Mouse (Mus musculus) inflammation-experienced regulatory T-cells, adult 6 months (primary cell): Measurements from ENCODE around the gene S1pr3. TPM values are rescaled to one million over a fixed set of nuclear protein-coding genes. Genes with fewer than 3 reads are reported as not detected.

ENCODE experiments used
- ATAC-seq: one replicate; pipeline ENCODE4 v1.8.0; 2017
- polyA plus RNA-seq, 3 experiments: library from polyadenylated mRNA; unstranded; fragments of 100-300 nt; shearing (Covaris generic); gene quantifications; one replicate each; pipeline ENCODE4 v1.2.1; 2017

Gene S1pr3
- polyA plus RNA-seq, 3 experiments from 2014 or later = 0.24 TPM; not detected in 2

DNA sequence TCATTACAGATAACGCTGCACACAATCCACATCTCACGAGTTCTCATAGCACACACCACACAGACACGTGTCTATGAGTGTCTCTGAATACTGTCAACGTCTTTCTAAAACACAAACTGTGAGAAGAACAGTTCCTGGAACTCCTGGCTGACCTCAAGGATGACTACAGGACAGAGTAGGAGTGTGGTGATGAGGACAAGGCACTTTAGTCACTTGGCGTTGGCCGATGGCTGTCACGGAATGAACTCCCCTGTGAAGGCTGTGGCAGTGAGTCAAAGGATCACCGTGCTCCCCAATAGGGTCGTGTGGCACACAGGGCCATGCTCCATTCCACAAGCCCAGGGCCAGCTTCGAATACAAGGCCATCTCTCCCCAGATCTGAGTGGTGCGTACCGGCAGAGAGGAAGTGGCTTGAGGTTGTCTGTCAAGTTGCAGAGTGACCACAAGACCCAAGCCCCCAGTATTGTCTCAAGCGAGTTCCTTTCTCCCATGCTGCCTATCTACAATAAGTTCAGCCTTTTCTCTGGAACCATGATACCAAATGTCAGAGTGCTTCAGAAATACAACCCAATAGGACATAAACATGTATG lies 2.6 kb upstream of the S1pr3 start:
- ATAC-seq = no peak

DNA sequence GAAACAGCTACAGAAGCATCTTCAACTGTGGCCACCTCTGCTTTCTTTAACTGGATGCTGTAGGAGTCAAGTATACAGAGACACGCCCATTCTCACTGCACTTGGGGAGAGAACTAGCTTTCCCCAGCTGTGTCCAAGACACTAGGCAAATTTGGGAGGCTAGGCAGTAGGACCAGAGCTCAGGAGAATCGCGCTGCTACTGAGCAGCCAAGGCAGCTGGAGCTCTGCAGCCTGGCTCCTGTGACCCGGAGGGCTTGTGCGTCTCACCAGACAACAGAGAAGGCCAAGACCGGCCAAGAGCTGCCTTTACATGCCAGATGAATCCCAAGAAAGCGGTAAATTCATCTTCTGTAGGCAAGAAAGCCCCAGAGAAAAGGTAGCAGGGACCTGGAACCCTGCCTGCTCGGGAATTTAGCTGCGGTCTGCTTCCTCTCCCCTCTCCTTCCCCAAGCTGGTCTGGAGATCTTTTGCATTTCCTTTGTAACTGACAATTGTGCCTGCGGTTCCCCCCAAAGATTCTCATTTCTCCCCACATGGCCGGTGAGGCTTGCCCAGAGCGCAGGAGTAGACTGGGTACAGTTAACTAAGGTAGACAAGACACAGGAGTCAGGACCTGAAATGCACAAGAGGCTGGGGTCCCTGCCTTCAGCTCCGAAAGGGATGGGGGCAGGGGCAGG lies 760 bp upstream of the S1pr3 start:
- no peak for ATAC-seq

DNA sequence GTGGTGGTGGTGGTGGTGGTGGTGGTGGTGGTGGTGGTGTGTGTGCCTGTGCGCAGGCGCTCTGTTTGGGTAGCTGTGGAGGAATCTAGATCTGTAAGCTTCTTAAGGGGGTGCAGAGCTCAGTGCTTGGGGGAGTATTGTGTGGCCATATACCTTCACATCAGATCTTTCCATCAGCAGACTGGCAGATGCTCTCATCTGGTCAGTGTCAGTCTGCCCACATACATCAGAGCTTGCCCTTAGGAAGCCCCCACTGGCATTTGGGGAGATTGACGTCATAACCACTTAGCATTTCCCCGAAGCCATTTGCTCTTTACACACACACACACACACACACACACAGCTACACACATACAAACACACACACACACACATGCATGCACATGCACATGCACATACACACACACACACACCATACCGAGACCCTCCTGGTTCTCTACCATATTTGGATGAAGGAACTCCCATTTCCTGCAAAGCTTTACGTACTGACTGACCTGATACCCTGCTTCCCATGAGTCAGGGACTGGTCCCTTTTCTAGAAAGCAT lies 1.6 kb downstream of the S1pr3 start:
- ATAC-seq = no peak

DNA sequence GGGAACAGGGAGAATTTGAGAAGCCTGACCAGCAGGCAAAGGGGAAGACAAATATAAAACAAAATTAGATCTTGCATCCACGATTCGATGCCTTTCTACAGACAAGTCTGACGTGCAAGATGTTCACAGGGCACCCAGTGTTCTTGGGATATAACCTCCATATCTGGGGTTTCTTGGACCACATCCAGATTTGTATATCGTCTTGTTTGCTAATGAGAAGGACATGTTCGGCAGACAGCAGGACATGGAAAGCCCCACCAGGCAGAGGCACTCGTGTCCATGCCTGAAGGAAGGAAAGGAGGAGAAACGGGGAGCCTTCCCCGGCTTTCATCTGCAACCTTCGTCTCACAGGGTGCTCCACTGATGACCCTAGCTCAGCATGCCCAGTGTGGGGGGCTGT lies 2.8 kb downstream of the S1pr3 start:
- no peak for ATAC-seq

- ATAC-seq = no peak
Measured at GRCm38 (mm10) chr13:51411696-51412430, 3.4 kb downstream of the S1pr3 start.

- ATAC-seq = no peak
Measured at GRCm38 (mm10) chr13:51413461-51413860, 5.0 kb downstream of the S1pr3 start.

DNA sequence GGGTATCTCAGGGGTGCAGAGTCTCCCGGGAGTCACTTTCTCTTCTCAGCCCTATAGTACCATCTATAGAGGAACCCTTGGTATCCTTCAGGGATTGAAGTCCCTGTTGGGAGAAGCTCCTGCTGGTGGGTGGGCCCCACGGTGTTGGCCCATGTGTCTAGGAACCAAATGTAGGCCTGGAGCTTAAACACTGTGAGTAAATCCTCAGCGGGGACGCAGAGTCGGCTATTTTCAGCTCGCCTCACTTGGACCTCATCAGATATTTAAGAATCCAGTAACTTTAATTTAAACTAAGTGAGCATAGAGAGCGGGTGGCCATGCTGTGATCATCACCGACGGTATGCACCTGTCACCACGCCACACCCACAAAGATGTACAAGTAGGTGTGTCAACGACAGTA lies 8.3 kb downstream of the S1pr3 start:
- no peak for ATAC-seq

GRCm38 (mm10) chr13:51417796-51418195 lies 9.4 kb downstream of the S1pr3 start:
- ATAC-seq = no peak

DNA sequence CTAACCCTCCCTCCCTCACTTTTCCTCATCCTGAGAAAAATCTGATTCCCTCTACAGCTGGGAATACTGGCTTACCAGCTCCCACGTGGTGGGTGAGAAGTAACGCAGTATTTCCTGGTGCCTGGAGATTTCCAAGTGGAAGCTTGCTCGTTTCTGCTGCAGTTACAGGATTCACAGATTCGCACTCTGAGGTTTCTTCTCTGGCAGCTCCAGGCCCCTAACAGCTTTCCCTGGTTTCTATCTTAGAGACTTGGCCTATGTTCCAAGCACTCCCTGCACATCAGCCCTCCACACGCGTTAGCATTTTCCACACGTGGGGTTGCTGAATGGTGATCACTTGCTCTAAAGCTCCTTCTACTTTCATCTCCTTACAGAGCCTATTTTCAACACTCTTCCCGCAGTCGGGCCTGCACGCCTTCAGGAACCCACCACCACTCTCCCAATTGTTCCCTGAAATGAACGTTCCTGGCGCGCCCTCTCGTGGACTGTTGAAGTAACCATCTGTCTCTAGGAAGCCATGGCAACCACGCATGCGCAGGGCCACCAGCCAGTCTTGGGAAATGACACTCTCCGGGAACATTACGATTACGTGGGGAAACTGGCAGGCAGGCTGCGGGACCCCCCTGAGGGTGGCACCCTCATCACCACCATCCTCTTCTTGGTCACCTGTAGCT lies 10.0 kb downstream of the S1pr3 start:
- ATAC-seq = peak; percentile 64

- ATAC-seq = no peak
Measured at GRCm38 (mm10) chr13:51418942-51419451, 10.6 kb downstream of the S1pr3 start.

DNA sequence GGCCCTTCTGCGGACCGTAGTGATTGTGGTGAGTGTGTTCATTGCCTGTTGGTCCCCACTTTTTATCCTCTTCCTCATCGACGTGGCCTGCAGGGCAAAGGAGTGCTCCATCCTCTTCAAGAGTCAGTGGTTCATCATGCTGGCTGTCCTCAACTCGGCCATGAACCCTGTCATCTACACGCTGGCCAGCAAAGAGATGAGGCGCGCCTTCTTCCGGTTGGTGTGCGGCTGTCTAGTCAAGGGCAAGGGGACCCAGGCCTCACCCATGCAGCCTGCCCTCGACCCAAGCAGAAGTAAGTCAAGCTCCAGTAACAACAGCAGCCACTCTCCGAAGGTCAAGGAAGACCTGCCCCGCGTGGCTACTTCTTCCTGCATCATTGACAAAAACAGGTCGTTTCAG lies 11.1 kb downstream of the S1pr3 start:
- no peak for ATAC-seq

DNA sequence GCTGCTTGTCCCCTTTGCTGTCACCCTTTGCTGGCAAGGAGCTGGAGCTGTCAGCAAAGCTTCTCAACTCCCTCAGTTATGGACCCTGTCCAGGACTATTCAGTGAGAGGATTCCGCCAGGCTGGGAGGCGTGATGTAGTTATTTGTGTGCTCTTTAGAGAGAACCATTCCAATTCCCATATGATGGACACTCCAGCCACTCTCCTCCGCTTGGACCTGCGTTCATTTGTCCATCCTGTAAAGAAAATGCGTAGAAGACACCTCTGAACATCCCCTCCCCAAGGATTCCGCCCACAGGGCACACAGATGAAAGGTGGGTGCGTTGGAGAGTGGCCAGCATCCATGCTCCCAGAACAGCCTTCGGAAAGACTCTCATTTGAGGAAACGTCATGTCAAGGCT lies 12.4 kb downstream of the S1pr3 start:
- ATAC-seq = no peak

DNA sequence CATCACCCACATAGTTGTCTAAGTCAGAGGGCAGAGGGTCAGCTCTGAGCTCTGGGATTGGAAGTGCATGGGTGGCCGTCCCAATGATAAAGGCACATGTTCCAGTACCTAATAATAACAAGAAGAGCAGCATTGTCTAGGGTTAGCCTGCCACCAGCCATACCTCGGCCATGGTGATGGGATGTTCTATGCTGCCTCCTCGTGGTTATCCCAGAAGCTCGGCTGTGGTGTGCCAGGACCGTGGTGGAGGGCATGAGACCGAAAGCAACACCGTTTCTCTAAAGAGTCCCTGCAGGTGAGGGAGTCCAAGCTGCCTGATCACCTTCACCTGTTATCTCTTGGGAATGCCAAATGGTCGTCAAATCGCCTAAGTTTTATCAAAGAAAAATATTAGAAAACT lies 15.2 kb downstream of the S1pr3 start:
- ATAC-seq = no peak

- ATAC-seq = no peak
Measured at GRCm38 (mm10) chr13:51424647-51425046, 16.2 kb downstream of the S1pr3 start.

GRCm38 (mm10) chr13:51425662-51426443 lies 17.4 kb downstream of the S1pr3 start:
- ATAC-seq = no peak

GRCm38 (mm10) chr13:51433371-51433770 lies 24.9 kb downstream of the S1pr3 start:
- no peak for ATAC-seq

GRCm38 (mm10) chr13:51434460-51434859 lies 26.0 kb downstream of the S1pr3 start:
- no peak for ATAC-seq

- ATAC-seq = no peak
Measured at GRCm38 (mm10) chr13:51435146-51435545, 26.7 kb downstream of the S1pr3 start.

DNA sequence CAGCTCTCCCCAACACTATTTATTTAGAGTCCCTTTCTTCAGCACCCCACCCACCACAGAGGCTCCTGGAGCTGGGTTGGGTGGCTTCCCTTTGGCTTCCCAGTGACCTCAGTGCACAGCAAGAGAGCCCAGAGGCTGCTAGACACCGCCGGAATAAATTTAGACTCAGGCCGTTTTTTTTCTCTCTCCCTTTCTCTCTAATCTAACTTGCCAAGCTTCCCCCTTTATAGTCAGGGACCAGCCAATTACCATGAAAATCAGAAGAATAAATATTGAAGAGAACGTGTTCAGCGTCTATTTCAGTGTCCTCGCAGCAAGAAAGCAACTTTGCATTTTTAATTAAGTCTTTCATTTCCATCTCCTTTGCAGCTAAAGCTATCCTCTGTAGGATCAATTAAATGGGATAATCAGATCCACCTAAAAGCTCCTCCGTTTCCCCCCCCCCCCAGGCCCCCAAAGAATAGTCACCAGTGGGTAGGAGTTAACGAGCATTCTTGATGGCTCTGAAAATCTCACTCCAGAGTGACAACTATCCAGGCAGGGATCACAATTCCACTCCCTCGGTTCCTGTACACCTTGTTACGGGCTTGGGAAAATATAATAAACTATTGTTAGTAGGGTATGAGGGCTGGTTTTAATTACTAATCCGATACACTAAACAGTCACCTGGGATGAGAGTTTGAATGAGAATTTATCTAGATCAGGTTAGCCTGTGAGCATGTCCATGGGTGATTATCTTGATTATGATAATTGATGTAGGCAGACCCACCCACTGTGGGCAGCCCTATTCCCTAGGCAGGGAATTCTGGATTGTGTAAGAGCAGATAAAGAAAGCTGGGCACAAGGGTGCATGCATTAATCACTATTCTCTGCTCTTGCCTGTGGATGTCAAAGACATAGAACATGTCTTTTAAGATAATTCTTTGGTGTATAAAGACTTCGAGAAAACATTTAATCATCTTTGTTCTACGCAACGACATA lies 29.0 kb downstream of the S1pr3 start:
- no peak for ATAC-seq

GRCm38 (mm10) chr13:51442922-51443321 lies 34.5 kb downstream of the S1pr3 start:
- no peak for ATAC-seq

- ATAC-seq = no peak
Measured at GRCm38 (mm10) chr13:51446550-51446949, 38.1 kb downstream of the S1pr3 start.
